ENCODE assay signal across 31 mouse cellular contexts in genomic region chr3:149410518-149410917, GRCm38 (mm10).
"Had no signal": no experiment of that assay in that cellular context is flagged by ENCODE, and none has a peak within 500 bp of the region (broad histone marks: within the 10 kb centered on the region; RNA-seq: fewer than 3 reads in every experiment).

No protein-coding gene starts in this region.

- H3K36me3 ChIP-seq: limb, embryonic 10.5 days; limb, embryonic 12.5 days; limb, embryonic 13.5 days; limb, embryonic 15.5 days; liver, embryonic 12.5 days; liver, embryonic 13.5 days; liver, embryonic 15.5 days; lung, embryonic 15.5 days; midbrain, embryonic 10.5 days; midbrain, embryonic 12.5 days; midbrain, embryonic 13.5 days; midbrain, embryonic 15.5 days had no signal

- H3K27ac ChIP-seq: limb, embryonic 10.5 days; limb, embryonic 12.5 days; limb, embryonic 13.5 days; limb, embryonic 15.5 days; liver, embryonic 12.5 days; liver, embryonic 13.5 days; liver, embryonic 14.5 days; liver, embryonic 15.5 days; lung, embryonic 15.5 days; macrophage; midbrain, embryonic 10.5 days; midbrain, embryonic 12.5 days; midbrain, embryonic 13.5 days; midbrain, embryonic 15.5 days had no signal

- H3K4me2 ChIP-seq: limb, embryonic 12.5 days; limb, embryonic 13.5 days; limb, embryonic 15.5 days; liver, embryonic 11.5 days; liver, embryonic 12.5 days; liver, embryonic 13.5 days; liver, embryonic 15.5 days; lung, embryonic 14.5 days; lung, embryonic 15.5 days; midbrain, embryonic 11.5 days; midbrain, embryonic 12.5 days; midbrain, embryonic 13.5 days; midbrain, embryonic 15.5 days had no signal

- H3K27me3 ChIP-seq: limb, embryonic 15.5 days; liver, embryonic 12.5 days; liver, embryonic 13.5 days; liver, embryonic 15.5 days; lung, embryonic 15.5 days; megakaryocyte, embryonic 14.5 days; midbrain, embryonic 12.5 days; midbrain, embryonic 13.5 days; midbrain, embryonic 15.5 days had no signal

- ATAC-seq: liver, embryonic 12.5 days; liver, postnatal 0 days; lung, postnatal 0 days; midbrain, embryonic 13.5 days; midbrain, embryonic 15.5 days; midbrain, embryonic 16.5 days had no signal

- H3K4me3 ChIP-seq: limb, embryonic 10.5 days; limb, embryonic 12.5 days; limb, embryonic 13.5 days; limb, embryonic 15.5 days; liver, embryonic 12.5 days; liver, embryonic 13.5 days; liver, embryonic 15.5 days; lung, embryonic 15.5 days; megakaryocyte, embryonic 14.5 days; midbrain, embryonic 10.5 days; midbrain, embryonic 12.5 days; midbrain, embryonic 13.5 days; midbrain, embryonic 15.5 days; myocyte had no signal

- H3K9me3 ChIP-seq: limb, embryonic 10.5 days; limb, embryonic 12.5 days; limb, embryonic 13.5 days; limb, embryonic 15.5 days; liver, embryonic 12.5 days; liver, embryonic 13.5 days; liver, embryonic 15.5 days; lung, embryonic 15.5 days; midbrain, embryonic 10.5 days; midbrain, embryonic 12.5 days; midbrain, embryonic 13.5 days; midbrain, embryonic 15.5 days had no signal

- H3K4me1 ChIP-seq: liver, embryonic 12.5 days; liver, embryonic 13.5 days; liver, embryonic 15.5 days; megakaryocyte, embryonic 14.5 days; midbrain, embryonic 15.5 days had no signal

- DNase-seq: left cerebral cortex, postnatal 4 days; liver; liver, embryonic 13.5 days; liver, postnatal 0 days; lung, adult 18-20 months; lung, adult 2 months; lung, embryonic 14.5 days; lung, postnatal 10 days; lung, postnatal 14 days; lung, postnatal 36 days; lung, postnatal 4 days; midbrain, embryonic 14.5 days had no signal

- H3K9ac ChIP-seq: limb, embryonic 12.5 days; limb, embryonic 13.5 days; limb, embryonic 15.5 days; liver, embryonic 12.5 days; liver, embryonic 13.5 days; liver, embryonic 14.5 days; liver, embryonic 15.5 days; liver, postnatal 0 days; lung, embryonic 14.5 days; lung, embryonic 15.5 days; midbrain, embryonic 12.5 days; midbrain, embryonic 13.5 days; midbrain, embryonic 15.5 days had no signal
